Mouse (Mus musculus): ENCODE measurements around the gene Slpi.

- TF ChIP-seq GATA1 (IDR thresholded peaks at IDR 0.05; ENCODE audit: borderline replicate concordance, low read length) (no peak), FLI1 (IDR thresholded peaks at IDR 0.05; ENCODE audit: low read length) (no peak)
Observed at GRCm38 (mm10) chr2:164417198-164417597, 28.3 kb upstream of the Slpi start.

Measured in megakaryocyte, embryonic 14.5 days (primary cell).